Mouse (Mus musculus) olfactory bulb, adult 2 months (tissue): Measurements from ENCODE around the gene Nrxn2.

ENCODE experiments used
- CTCF ChIP-seq: fragments of 200-500 bp; IDR thresholded peaks from 2 replicates; pipeline ENCODE4 v1.5.1; 2012; ENCODE audit warnings: low read depth, mild to moderate bottlenecking, low read length, moderate library complexity; ENCODE audit not compliant: insufficient read depth
- POLR2A ChIP-seq: fragments of 200-500 bp; IDR thresholded peaks from 2 replicates; pipeline ENCODE4 v1.6.1; 2012; ENCODE audit warnings: mild to moderate bottlenecking, low read depth, low read length, moderate library complexity; ENCODE audit not compliant: insufficient read depth

DNA sequence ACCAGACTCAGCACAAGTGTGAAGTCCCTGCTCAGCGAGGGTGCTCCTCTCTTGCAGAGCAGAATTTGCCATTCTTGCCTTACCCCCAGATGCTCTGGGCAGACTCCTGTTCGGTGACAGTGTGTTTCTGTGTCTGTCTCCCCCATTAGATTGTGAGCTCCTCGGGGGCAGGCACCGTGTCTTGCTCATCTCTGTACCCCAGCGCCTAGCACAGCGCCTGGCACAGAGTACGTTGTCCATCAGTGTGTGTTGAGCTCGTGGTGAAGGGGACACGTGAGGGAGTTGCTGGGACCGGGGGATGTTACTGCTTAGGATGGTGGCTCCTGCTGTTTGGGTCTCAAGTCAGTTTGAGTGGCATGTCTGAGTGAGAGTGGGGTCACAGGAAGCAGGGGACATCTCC, 14.7 kb upstream of the Nrxn2 start:
- TF ChIP-seq POLR2A (no peak), CTCF (no peak)
